Mouse (Mus musculus) urinary bladder, postnatal 25 days (tissue): Measurements from ENCODE around the gene Myom1.

ENCODE experiments used
- DNase-seq: peaks from one replicate; pipeline ENCODE4 v3.0.0; 2022; ENCODE audit warnings: low spot score

The Myom1 gene

GRCm38 (mm10) chr17:71102571-71103551 lies 100.4 kb downstream of the Myom1 start:
- DNase-seq, result no peak

GRCm38 (mm10) chr17:71105297-71105696 lies 102.9 kb downstream of the Myom1 start:
- DNase-seq, result no peak

- no peak for DNase-seq
Observed at GRCm38 (mm10) chr17:71106250-71106649, 103.8 kb downstream of the Myom1 start.

GRCm38 (mm10) chr17:71110753-71111265 lies 108.4 kb downstream of the Myom1 start:
- no peak for DNase-seq

GRCm38 (mm10) chr17:71112689-71113088 lies 110.3 kb downstream of the Myom1 start:
- DNase-seq, result no peak

- DNase-seq, result no peak
Observed at GRCm38 (mm10) chr17:71114282-71114681, 111.8 kb downstream of the Myom1 start.

DNA sequence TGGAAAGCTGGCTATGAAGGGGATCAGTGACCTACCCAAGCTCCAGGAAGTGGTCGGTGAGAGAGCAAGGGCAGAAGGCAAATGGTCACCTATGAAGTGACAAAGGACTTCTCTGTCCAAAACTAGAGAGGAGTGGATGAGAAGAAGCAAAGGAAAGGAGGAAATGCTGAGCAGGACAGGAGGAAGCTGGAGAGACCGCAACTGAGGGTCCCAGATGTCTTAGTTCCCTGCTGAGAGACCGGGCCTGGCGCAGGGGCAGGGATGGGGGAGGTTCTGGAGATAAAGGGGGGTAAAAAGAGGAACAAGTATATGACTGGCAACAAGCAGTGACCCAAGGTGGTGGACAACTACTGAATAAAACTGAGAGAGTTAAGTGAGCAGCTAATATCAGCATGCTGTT lies 115.5 kb downstream of the Myom1 start:
- DNase-seq, result no peak

GRCm38 (mm10) chr17:71118607-71119006 lies 116.2 kb downstream of the Myom1 start:
- DNase-seq, result no peak

GRCm38 (mm10) chr17:71120626-71121025 lies 118.2 kb downstream of the Myom1 start:
- DNase-seq, result no peak

- DNase-seq, result no peak
Observed at GRCm38 (mm10) chr17:71124061-71124670, 121.7 kb downstream of the Myom1 start.

DNA sequence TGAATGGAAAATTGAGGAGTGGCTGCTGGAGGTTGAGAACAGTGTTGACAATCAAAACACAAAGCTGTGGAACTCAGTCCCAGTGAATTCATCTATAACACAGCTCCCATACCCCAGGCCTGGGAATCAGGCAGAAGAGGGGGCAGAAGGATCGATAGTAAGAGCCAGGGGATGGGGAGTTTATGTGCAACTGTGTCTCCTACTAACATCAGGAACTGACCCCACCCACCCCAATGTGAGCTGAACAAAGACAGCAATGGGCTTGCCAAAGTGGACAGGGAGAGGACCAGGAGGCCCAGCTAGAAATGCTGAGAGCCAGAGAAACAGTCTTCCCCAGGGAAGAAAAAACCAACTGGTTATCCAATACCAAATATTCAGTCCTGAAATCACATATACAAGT lies 122.2 kb downstream of the Myom1 start:
- no peak for DNase-seq

DNA sequence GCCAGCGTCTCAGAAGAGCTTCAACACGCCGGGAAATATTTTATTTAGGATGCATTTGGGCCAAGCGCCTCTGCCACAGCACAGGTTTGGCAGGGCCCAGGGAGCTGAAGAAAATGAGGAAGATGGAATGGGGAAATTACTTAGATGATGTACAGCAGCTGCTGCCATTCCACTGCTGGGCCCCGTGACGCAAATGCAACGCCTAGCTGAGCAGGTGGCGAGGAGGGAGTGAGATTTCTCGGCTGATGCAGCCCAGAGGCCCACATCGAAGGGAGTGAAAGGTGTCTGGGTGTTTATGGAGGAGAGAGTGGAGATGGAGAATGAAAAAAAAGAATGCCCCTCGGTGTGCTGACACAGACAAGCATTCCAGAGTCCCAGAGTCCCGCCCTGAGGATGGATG lies 123.1 kb downstream of the Myom1 start:
- DNase-seq, result no peak

GRCm38 (mm10) chr17:71126001-71126400 lies 123.6 kb downstream of the Myom1 start:
- no peak for DNase-seq

GRCm38 (mm10) chr17:71127464-71128110 lies 125.2 kb downstream of the Myom1 start:
- DNase-seq, result no peak

DNA sequence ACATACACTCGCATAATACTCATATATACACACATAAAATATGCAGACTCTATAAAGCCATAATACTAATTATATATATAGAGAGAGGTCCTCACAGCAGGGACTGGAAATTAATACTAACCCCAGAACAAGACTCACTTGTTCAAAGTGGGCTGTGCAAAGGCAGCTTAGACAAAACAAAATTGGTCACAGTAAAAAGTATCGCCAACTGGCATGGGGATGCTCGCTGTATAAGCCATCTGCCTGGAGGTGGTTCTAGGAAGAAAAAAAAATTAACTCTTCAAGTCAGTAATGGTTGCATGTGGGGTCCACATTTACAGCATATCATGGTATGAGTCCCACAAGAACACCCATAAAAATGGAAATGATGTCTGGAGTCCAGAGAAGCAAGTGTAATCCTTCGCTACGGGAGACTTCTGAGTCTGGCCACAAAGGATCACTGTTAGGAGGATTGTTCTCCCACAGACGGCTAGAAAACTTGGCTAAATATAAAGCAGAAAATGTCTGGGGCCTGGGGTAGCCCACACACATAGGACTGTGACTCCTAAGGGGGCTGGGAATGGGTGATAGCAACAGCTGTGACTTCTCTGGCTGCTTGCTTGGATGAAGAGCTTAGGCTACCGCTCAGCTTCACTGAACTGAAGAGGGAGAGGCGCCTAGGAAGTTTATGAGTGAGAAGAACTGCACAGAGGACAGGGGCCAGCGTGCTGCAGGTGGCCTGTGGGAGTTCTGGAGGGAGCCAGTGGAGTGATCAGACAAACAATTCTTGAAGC lies 127.2 kb downstream of the Myom1 start:
- no peak for DNase-seq

DNA sequence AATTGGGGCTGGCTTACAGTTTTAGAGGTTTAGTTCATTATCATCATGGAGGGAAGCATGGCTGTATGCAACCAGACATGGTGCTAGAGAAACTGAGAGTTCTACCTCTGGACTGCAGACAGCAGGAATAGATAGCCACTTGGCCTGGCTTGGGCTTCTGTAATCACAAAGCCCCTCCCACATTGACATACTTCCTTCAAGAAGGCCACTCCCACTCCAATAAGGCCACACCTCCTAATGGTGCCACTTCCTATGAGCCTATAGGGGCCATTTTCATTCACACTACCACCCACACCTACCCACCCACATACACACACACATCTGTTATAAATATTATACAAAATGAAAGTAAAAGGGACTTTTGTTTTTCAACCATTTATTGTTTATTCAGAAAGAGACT lies 129.8 kb downstream of the Myom1 start:
- DNase-seq, result no peak

DNA sequence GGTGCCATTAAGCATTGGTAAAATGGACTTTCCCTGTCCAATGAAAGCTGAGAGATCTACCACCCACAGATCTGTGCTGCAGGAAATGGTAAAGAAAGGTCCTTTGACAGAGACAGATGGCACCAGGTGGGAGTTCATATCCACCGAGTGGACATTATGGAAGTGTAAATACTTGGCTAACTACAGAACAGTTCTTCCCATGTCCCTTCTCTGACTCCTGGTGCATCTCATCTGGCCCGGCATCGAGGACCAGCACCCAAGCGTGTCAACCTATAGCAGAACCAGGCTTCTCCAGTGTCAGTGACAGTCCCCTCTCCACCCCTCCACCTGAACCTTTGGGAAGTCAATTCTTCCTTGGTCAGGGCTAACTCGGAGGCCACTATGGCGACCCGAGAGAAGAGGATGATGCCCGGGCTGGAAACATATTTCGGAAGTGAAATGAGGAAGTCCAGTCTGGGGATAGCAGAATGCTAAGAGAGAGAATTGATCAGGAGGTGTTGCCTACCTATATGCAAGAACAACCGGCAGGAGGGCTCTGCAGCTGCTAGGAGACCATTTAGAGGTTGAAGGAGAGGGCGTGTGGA lies 130.5 kb downstream of the Myom1 start:
- no peak for DNase-seq

DNA sequence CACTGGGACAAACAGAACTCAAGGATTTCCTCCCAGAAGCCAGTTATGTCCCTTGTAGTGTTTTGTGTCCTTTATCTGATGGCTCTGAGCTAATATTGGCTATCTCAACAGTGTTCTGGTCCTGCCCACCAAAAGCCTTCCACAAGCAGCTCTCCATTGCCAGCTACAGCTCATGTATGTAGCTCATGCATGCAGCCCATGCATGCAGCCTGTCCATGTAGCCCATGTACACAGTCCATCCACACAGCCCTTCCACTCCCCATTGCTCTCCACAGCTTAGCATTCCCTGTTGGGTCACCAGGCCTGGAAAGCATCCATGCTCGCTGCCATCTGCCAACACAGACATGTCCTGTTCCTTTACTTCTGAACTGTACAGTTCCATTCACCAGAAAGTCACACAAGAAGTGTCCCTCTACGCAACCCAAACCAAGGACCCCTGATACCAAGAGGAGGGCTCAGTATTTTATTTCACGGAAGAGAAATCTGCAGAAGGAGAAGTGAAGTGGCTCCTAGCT lies 132.1 kb downstream of the Myom1 start:
- DNase-seq, result no peak

DNA sequence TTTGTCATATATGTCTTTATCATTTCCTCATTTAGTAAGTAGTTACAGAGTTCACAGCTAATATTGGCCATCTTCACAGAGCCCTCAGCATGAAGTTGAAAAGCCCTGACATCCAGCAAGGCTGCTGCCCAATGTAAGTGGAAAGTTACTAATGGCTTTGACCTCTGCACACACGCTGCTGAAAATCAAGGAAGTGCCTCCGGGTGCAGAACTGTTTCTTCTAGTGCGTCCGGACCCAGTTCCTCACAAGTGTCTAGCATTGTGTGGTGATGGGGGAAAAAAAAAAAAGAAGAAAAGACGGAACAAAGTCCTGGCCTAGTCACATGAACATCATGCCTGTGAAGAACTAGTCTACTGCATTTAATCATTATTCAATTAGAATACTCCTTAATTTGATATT lies 132.7 kb downstream of the Myom1 start:
- DNase-seq, result no peak

DNA sequence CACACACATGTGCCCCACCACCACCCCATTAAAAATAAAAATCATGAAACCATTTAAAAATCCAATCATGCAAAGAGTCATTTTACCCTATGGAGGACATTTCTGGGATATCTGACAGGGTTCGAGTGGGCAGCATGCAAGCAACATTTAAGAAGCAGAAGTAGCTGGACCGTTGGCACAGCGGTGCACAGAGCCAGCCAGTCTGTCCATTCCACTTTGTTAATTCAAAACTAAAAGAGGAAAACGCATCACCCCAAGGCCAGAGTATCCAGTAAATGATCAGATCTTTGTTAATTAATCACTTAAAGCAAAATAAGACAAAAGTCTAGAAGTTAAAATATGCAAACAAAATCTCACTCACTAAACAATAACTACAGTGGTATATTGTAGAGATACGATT lies 133.4 kb downstream of the Myom1 start:
- DNase-seq, result no peak
